Mouse (Mus musculus) G1E-ER4 (cell line): ENCODE data around the gene B4galt2. TPM values are rescaled to one million over a fixed set of nuclear protein-coding genes. Genes with fewer than 3 reads are reported as not detected.

Experiments used
- GATA1 ChIP-seq: IDR thresholded peaks from one replicate; pipeline ENCODE4 v1.8.0; 2012; ENCODE audit warnings: low read length, inconsistent platforms
- polyA plus RNA-seq: library from polyadenylated mRNA; stranded (reverse); fragments of >175 nt; gene quantifications from 2 replicates; pipeline ENCODE4 v1.2.3, GENCODE M21; 2012

Gene B4galt2
- polyA plus RNA-seq, 1 experiment, result not detected

DNA sequence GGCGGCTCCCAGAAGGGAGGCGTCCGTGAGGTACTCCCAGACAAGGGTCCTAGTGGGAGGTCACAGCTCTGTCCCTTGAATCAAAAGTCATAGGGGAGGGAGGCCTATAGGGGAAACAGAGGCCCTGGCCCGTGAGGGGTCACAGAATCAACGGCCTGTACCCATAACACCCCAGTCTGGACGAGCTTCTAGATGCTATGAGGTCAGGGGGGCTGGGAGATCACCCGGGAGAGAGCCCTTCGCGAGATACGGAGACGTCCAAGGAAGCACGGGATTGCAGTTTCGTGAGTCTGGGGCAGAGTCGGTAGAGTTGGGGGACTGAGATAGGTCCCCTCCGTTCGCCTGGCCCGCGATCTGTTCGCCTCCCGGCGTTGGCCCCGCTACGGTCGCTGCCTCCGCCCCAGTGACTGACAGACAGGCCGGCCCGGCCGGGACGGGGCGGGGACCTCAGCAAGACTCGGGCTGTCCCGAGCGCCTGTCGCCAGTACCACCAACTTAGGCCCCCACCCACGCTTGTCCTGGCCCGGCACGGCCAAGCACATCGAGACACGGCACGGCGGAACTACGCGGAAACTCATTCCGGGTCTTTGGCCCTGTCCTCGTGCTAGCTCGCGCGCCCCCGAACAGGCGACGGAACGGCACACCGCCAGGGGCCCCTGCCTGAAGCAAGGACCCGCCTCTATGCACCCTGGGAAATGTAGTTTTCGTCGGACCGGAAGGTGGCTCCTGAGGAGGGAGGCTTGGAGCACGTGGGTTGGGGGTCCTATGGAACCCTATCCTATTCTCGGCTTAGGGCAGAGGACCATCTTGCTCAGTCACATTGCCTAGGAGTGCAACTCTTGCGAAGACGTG is 31.5 kb upstream of the B4galt2 start, which contains the start of gene Ipo13:
Gene Ipo13 (minus strand): TSS at position 409 of the 852 bp plus-strand sequence.
- no peak for TF ChIP-seq GATA1

DNA sequence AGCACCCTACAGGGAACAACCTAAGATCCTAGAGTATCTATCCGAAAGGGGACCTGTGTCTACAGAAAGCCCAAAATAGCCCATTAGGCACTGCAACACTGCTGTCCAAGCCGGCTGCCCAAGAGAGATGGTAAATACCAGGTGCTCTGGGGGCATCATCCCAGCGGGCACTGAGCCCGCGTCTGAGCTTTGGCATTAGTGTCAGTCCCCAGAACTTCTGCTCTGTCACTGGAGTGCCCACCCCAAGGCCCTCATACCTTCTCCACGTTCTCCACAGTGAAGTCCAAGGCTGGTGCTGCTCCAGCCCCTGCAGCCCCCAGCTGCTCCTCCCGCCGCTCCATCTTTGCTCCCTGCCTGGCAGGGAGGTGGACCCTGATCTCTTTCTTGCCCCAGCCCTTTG is 30.7 kb upstream of the B4galt2 start:
- no peak for TF ChIP-seq GATA1

DNA sequence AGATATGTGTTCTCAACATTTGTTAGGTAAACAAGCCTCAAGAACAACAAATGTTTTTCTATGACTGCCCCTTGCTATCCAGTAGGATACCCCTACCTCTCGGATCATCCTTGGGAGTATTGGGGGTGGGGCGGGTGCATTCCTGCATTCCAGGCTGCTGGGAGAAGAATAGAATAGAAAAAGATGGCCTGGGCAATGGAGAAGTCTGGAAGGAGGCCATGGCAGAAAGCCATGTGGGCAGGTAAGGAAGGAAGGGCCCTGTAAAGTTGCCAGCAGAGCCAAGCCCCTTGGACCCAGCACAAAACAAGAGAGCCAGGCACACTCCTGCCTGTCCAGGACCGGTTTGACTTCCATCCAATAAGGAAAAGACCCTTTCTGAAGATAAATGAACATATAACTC is 30.1 kb upstream of the B4galt2 start:
- no peak for TF ChIP-seq GATA1

DNA sequence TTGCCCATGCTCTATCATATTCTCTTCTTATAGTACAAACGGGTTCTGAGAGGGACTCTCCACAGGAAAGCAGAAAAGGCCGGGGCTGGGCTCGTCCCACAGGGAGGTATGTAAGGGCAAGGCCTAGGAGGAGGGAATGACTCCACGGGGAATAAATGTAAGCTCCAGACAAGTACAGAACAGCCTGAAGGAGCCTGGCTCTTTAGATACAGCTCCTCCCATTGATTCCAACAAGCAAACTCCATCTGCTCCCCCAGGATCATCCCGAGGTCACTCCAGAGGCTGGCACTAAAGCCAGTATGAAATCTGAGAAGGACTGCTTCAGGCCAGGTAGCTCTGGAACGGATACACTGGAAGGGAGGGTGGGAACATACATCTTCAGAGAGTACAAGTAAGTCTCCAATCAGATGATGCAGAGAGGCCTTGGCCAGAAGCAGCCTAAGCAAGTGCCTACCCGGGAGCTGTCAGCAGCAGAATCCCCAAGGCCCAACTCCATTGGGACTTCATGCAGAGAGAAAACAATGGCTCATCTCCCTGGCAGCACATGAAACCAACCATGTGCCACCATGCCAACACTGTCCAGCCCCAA is 29.5 kb upstream of the B4galt2 start:
- no peak for TF ChIP-seq GATA1

DNA sequence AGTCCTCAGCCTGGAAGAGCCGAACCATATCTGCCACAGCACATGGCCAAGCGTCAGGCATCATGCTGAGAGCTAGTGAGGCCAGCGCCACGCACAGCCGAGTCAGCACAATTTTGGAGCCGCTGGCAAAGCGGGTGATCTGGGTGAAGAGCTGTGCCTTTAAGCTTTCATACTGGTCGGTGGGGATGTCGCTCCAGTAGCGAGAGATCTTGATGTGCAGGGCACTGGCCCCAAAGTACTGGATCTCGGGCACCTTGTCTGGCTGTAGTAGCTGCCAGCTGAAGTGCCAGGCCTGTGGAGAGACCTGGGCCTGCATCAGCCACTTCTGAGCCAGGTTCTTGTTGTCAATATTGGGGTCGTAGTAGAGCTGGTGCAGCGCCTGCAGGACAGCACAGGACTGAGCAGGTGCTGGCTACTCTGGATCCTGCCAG is 28.9 kb upstream of the B4galt2 start:
- no peak for TF ChIP-seq GATA1

DNA sequence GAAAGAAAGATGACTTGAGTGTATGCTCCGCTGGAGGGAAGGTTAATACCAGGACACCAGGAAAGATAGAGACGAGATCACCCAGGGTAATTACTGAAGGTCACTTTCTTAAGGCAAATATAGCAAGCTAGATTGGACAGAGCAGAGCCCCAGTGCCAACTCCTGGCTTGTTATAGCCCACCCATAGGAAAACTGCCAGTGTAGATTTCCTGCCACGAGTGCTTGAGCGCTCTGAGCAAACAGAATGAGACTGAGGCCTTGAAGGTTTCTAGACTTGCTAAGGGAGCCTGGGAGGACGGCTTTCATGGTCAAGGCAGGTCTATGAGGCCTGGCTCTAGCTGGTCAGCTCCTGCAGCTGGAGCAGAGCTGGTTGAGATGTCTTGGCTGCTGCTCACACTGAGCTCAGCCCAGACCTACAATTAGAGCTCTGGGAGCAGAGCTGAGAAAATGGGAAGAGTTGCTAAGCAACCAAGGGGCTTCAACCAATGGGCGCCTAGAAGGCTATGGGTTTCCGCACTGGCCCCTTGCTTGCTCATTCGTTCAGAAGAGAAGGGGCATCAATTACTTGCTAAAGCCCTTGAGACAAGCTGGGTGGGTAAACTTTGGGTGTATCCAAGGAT is 25.7 kb upstream of the B4galt2 start:
- no peak for TF ChIP-seq GATA1

DNA sequence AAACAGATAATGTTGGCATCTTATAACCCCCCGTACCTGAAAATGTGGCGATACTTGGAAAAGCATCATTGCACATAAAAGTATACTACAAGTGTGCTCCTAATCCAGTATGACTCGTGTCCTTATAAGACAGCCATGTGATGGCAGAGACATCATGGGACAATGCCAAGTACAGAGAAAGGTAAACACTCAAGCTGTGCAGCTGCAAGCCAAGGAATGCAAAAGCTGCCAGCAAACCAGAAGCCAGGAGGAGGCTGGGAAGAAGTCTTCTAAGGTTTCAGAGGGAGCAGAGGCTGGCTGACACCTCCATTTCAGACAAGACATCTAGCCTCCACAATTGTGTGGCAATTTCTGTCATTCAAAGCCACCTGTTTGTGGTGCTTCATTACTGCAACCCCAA is 22.9 kb upstream of the B4galt2 start:
- no peak for TF ChIP-seq GATA1

DNA sequence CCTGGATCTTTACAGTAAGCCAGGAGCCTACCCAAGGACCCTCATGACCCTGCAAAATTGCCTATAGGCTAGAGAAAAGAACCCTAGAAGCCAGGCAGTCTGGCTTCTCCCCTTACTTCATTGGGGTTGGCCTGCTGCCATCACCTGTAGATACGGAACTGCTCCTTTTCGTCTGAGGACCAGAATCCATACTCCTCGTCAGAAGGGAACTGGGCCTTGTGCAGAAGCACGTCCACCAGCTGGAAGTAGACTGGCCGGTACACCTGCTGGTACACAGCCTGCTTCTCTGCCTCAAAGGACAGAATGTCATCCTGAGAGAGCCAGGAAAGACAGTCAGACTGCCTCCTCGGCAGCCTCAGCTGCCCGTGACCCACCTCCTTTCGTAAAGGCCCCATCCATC is 21.5 kb upstream of the B4galt2 start:
- no peak for TF ChIP-seq GATA1

DNA sequence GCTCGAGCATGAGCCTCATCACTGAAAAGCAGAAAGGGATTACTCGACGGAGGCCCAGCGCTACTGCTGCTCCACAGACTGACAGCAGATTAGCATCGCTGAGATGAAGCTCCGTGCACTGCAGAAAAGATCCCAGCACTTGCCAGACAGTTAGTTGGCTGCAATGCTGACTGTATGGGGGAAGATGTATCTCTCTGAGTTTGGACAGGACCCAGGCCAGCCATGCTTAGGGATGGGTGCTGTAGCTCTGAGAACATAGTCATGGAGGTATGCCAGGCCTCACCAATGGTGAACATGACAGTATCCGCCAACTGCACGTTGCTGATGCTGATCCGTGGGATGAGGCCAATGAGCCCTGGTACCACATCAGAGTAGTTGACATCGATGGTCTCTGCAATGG is 20.8 kb upstream of the B4galt2 start:
- no peak for TF ChIP-seq GATA1

DNA sequence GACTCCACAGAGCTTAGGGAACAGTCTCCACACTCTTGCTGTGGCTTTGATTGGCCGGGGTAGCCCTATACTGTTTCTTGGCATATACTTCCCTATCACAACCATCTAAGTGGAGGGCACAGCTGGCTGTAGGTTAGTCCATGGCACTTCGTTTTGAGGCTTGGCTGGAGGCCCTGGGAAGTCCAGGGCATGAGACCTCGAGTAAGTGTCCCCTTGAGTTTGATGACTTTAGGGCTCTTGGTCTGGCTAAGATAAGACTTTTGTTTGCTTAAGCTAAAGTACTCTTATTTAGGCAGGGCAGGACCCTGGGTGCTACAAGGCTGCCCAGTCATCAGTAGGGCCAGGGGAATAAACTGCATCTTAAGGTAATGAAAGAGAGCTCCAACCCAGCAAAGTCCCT is 14.8 kb upstream of the B4galt2 start:
- TF ChIP-seq GATA1, result no peak

DNA sequence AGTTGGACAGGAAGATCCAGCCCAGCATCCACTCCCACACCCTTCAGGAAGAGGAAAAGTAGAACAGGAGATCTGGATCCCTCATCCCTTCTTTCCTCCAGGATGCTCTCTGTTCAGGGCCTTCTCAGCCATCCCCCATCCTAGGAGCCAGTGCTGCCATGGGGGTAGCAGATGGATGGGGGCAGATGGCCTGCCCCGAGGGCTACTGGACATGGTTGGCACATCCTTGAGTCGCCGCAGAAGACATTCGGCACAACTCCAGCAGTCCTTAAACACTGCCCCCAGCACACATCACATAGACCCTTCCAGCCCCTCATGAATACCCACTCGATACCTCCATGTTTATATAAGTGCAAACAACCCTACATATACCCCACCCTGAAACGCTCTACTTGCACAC is 12.7 kb upstream of the B4galt2 start:
- no peak for TF ChIP-seq GATA1

DNA sequence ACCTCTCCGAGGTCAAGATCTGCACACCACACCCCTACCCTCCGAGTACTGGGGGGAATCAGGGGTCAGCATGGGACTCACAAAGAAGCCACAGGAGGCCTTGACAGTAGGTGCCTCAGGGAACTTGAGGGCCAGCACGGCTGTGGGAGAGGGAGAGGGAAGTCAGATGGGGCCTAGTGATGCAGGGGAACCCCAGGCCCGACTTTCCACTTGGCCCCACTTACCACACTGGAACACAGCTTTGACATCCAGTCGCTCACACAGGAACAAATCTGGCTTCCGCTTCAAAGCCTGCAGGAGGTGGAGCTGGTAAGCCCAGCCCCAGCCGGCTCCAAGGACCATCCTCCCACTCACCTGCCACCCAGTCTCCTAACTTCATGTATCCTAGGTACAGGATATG is 12.1 kb upstream of the B4galt2 start:
- TF ChIP-seq GATA1, result no peak

DNA sequence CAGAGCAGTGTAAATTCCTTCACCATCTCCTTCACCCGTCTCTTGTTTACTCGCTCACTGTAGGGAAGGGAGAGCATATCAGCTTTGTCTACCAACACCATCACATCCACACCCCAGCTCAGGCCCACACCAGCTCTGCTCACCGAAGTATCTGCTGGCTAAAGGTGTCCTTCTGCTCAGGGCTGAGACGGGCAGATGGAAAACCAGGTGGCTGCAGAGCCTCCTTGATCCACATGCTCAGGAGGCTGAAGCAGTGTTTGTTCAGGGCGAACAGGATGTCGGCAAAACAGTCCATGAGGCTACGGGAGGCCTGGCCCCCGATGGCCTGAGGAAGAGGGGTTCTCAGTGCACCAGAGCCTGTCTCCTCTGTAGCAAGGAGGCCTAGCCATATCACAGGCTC is 11.3 kb upstream of the B4galt2 start:
- no peak for TF ChIP-seq GATA1

DNA sequence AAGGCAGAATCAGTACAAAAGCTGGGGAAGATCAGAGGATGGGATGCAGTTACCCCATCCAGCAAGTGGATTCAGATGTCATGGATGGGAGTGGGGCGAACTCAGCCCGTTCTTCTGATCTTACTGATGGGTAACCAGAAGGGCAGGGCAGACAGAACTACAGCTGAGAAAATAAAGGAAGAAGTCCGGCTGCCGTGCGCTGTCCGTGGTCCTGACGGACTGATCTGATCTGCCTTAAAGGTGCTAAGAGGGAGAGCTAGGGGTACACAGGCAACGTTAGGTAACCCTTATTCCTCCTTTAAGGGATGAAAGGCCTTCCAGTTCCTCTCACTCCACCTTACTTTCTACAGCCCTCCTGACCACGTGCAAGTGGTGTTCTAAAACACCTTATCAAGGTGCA is 10.1 kb upstream of the B4galt2 start:
- TF ChIP-seq GATA1, result no peak

DNA sequence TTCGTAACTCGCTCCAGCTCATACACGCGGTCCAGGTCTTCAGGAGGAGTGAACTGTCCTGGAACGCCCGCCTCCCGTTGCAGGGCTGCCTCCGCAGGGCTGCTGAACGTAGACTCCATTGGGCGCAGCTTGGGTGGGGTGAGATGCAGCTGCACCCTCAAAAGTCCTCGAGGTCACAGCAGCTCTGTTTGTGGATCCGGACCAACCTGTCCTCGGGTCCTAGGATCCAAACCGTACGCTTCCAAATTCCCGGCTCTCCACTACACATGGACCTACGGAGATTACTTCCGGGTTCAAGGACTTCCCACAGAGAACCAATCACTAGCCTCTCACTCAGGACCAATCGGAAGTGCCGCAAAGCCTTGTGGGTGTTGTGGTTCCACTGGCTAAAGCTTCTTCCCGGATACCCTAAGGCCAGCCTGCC is 8.5 kb upstream of the B4galt2 start, which contains the start of gene Dph2:
Gene Dph2 (minus strand): TSS at position 295 of the 424 bp plus-strand sequence.
- TF ChIP-seq GATA1, result no peak

DNA sequence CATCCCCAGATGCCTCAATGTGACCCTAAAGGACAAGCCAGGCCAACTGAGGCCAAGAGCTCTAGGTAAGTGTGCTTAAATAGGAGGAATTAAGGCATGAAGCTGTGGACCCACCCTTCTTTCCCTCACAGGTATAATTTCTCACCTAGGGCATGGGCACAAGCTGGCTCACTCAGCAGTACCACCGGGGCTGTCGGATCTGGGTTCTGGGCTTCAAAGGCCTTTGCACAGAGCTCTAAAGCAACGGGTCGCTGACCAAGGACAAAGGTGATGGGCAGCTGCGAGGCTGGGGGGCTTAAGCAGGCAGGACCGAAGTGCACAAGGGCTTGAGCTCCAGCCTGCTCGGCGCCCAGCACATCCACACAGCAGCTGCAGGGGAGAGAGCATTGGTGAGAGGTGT is 7.5 kb upstream of the B4galt2 start:
- no peak for TF ChIP-seq GATA1
